Mouse (Mus musculus) naive thymus-derived CD4-positive, alpha-beta T cell, adult 2 months (primary cell): ENCODE results near the gene Plxnc1.

Experiments used
- DNase-seq: peaks from one replicate; pipeline ENCODE4 v3.0.0-alpha.2; 2011; ENCODE audit warnings: low read depth

The Plxnc1 gene

DNA sequence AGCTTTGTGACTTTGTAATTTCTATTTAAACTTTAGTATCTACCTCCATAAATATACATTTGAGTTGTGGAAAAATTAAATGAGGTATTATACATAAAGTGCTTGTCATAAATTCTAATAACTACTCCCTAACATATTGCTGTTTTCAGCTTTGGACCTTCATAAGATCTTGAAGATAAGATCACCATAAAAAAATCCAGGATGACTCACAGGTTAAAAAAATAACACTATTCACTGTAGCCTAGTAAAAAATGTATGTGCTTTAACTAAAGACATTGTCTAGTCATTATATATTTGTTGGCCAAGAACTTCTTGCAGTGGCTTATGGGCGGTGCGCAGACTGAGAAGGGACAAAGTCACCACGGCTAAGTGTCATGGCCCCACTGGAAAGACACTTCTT is 203.2 kb downstream of the Plxnc1 start:
- DNase-seq: no peak
